Mouse (Mus musculus) R1 (cell line): Measurements from ENCODE around the gene Rsu1.
"Not testable (repeated sequence)": the region's sequence is repeated elsewhere in the genome, so short reads cannot be mapped to it uniquely, and the experiment has no call there.

ENCODE experiments used
- DNase-seq: peaks from one replicate; pipeline ENCODE4 v3.0.0-alpha.2; 2018; ENCODE audit warnings: low read depth, low spot score

The Rsu1 gene

GRCm38 (mm10) chr2:13226031-13226430 is 45.2 kb downstream of the Rsu1 start:
- no peak for DNase-seq

DNA sequence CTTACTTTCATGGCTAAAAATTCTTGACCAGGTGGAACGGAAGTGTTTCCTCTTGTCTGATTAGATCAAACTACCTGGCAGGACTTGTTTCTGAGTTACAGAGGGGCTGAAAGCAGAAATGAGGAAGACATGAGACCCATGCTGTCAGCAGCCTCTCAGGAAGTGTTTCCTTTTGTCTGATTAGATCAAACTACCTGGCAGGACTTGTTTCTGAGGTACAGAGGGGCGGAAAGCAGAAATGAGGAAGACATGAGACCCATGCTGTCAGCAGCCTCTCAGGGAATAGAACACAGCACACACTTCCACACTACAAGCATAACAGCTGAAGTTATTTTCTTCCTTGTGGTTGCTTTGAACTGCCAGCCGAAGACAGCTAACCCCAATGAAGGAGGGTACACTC is 46.7 kb downstream of the Rsu1 start:
- DNase-seq, result no peak

DNA sequence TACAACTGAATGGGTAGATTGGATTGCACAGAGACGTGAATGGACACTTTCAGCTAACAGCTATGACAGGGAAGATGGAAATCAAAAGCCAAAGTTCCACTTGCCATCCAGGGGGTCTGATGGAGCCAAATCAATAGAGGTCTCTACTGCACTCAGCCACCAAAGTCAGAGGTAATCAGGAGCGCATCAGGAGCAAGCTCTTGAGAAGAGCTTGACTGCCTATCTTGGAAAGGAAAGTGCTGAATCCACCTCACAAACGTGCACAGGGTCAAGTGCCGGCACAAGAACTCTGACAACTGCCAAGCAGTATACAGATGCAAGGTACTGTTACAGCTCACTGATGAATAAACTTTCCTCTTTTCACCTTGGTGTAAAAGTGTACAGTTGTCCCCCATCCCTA is 47.8 kb downstream of the Rsu1 start:
- no peak for DNase-seq

GRCm38 (mm10) chr2:13220141-13220540 is 51.1 kb downstream of the Rsu1 start:
- DNase-seq, result no peak

DNA sequence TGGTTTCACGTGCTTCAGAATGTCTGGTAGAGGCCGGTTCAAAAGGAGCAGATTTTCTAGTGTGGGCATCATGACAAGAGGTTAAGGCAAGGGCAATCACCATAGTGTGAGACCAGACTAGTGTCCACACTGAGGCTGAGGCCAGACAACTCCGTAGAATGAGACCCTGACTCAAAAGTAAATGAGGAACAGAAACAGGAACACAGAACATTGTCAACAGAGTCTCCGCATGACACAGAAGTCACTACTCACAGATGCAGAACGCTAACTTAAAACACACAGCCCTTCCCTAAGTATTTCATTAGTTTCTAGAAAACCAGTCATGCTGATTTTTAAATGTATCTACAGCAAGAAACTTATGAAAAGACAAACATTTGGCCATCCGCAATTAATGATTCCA is 53.1 kb downstream of the Rsu1 start:
- no peak for DNase-seq

DNA sequence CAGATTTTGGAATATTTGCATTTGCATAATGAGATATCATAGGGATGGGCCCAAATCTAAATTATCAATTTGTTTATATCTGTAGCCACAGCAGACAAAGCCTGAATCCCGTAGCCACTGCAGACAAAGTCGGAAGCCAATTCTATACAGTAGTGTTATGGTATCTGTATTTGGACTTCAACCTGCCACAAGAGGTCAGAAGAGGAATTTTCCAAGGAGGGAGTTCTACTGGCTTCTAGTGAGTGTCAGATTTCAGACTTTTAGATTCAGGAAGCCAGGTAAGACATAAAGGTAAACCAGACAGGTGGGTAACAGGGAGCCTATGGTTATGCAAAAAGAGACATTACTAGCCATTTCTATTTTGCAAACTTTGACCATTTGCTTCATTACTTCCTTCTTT is 64.4 kb downstream of the Rsu1 start:
- no peak for DNase-seq

GRCm38 (mm10) chr2:13206367-13206766 is 64.8 kb downstream of the Rsu1 start:
- peak; percentile 52 for DNase-seq

- no peak for DNase-seq
Observed at GRCm38 (mm10) chr2:13202805-13203475, 68.3 kb downstream of the Rsu1 start.

DNA sequence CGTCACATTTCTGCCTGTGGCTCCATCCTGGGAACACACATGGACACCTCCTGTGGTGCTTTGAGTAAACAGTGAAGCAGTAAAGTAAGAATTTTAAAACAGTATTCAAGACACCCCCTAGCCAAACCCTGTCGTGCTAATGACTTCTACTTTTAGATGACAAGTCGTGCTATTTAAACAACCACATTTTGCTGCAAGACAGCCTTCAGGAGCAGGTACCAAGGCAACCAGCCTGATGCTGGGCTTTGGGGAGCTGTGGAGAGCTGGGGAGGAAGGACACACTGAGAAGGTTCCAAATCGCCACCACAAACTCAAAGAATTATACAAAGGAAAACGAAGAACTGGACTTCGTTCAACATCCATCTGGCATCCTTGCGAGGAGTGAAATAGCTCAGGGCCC is 71.5 kb downstream of the Rsu1 start:
- DNase-seq, result no peak

GRCm38 (mm10) chr2:13199033-13199432 is 72.2 kb downstream of the Rsu1 start:
- DNase-seq, result no peak

DNA sequence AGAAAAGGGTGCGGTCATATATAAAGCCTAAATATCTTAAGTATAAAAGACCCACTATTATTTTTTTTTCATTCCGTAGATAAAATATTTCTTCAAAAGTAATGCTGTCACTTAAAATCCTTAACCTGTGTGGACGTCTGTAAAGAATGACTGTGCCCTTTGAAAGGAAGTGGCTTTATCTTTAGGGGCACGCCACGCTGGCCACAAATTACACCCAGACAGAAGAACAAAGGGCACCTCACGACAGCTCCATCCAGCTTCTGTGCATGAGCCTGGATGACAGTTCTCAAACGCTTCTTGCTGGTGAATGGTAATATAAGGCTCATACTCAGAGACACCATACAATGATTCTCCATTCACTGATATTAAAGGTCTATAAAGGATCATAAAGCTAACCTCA is 75.7 kb downstream of the Rsu1 start:
- no peak for DNase-seq

GRCm38 (mm10) chr2:13192157-13192556 is 79.1 kb downstream of the Rsu1 start:
- no peak for DNase-seq

DNA sequence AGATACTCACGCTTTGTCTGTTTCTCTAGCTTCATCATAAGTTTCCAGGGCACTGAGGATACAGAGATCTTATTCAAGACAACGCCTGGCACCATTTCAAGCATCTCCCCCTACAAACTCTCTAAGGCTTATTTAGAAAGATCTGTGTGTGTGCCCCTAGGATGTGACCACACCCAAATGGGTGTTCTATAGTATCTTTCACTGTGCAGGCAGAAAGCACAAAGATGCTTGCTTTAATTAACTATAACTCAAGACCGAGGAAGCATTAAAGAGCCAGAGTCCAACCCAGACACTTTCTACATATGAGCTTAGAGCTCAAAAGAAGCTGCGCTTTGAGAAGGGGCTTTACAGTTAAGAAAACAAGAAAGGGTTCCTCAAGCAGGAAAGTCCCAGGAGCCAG is 80.4 kb downstream of the Rsu1 start:
- DNase-seq, result no peak

- DNase-seq, result no peak
Observed at GRCm38 (mm10) chr2:13188831-13189495, 82.3 kb downstream of the Rsu1 start.

- no peak for DNase-seq
Observed at GRCm38 (mm10) chr2:13183124-13183523, 88.1 kb downstream of the Rsu1 start.

DNA sequence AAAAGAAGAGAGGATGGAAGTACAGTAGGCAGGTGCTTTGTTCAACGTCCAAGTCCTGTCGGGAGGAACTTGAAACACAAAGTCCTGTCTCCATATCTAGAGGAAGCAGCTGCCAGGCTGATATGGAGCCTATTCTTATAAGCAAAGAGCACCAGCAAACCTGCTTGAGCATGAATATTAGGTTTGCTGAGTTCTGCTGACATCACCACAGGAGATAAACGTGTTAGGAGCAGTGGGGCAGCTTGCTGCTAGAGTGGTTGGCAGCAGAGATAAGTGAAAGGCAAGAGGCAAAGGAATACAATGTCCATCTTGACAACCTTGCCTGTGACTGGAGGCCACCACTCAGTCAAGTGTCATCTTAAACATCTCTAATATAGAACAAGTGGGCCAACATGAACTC is 89.3 kb downstream of the Rsu1 start:
- DNase-seq, result not testable (repeated sequence)

DNA sequence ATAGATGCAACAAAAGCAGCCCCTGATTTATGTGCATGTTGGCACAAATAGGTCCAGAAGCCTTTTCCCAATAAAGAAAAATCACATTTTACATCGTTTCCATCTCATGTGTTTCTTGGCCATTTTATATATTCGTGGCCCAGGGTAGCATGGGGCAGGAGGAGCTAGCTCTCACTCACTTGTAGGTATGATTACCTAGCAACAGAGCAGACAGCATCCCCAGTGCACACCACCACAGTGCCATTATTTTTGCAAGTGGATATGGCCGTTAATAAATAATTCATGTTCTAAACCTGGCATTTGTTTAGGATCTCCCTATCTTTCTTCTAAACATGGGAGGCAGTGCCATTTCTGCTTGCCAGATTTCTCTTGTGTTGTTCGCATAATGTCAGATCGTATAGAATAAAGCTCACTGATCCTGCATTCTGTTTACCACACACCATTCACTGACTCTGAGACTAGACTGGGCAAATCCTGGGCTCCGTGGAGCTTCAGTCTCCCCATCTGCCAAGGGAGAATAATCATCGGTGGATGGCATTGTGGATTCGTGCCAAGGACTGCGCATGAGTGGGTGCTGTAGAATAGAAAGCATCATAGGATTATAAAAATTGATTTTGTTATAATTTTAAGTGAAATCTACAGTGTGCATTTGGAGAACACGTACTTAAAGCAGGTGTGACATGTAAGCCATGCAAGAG is 93.4 kb downstream of the Rsu1 start:
- no peak for DNase-seq

DNA sequence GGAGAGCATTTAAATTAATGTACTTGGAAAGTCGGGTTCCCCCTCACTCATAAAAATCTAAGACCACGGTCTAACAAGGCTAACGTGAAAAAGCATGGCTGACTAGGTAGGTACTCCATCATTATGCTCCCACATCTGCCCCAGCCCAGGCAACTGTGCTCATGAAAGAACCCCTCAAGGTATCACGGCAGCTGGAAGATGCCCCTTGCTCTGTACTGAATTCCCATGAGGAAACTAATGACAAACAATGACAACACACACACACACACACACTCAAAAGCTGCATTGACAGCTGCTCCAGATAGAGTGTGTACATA is 95.0 kb downstream of the Rsu1 start:
- no peak for DNase-seq

DNA sequence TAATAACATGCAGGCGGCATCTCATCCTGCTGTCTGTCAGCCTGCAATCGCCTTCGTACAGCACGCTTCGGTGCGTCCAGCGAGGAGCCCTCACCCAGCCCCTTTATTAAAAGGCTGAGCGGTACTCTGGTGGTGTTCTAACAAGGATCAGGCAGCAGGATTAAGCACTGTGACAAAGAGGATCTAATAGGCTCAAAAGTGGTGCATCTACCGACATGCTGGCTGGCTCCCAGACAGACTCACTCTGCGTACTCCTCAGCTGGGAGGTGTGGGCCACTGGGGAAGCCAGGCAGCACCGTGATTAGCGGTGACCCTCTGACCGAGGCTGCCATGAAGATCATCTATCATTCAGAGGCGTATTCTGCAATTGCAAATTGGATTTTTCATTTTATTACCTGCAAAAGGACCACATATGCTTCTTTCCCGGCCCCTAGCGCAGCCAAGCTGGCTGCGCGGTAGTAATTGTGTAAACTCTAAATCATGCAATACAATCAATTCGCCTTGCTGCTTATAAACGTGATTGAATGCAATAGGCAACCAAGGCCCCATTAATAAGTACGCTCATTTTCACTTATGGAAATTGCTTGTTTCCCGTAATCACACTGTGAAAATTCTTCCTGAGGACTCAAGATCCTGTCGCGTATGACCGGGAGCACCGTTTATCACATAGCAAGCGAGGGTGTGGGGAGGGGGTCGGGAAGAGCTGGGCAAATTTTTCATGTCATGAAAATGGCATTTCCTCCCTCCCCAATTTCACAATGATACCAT is 95.5 kb downstream of the Rsu1 start:
- DNase-seq, result peak; percentile 16

GRCm38 (mm10) chr2:13174461-13174860 is 96.8 kb downstream of the Rsu1 start:
- DNase-seq, result no peak

GRCm38 (mm10) chr2:13170651-13171050 is 100.6 kb downstream of the Rsu1 start:
- DNase-seq, result no peak

GRCm38 (mm10) chr2:13169962-13170361 is 101.3 kb downstream of the Rsu1 start:
- no peak for DNase-seq
